Mouse (Mus musculus): ENCODE data around the gene Rufy1.

Rufy1 gene

DNA sequence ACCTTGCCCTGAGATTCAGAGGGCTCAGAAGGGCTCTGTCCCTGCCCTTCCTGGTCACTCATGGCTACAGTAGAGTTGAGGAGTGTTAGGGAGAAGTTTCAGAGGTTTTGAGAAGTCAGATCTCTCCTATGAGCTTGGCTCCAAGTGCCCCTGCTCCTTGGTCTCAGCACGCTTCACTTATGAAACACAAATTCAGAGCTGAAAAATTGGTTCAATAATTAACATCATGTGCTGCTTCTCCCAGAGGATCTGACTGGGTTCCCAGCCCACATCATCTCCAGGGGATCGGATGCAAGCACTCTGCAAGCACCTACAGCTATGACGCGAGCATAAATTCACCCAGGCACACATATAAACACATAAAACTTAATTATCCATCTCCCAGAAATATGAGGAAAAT, 4.9 kb downstream of the Rufy1 start:
- no peak for DNase-seq (ENCODE audit: low read depth, low spot score)

DNA sequence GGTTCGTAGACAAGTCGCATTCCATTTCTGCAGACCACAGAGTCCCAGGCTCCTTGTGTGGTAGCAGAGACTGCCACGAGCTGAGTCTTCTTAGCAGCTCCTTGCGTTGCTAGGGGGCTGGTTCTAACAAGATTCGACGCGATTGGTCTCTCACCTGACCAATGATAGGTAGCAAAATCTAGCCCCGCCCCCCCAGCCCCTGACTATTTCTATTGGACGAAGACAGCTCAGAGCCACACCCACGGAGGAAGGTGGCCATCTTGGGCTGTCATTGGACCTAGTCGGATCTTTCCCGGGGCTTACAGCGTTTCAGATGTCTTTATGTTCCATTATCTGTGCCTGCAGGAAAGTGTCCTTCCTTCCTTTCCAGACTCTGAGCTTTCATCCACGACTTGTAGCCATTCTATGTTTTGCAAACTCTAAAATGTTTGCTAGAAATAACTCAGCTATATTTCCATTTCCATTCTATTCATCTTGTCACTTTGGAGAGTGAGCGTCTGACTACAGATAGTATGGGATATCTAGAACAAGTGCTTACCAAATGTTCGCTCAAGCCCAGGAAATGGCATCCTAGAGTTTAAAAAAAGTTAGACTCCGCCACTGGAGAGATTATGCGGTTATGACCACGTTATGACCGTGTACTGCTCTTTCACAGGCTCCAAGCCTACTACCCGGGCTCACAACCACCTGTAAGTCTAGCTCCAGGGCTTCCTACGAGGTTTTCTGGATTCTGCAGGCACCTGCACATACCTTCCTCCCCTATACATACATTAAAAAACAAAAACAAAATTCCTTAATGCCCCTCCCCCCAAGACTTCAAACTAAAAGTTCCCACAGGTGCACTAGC, 8.8 kb downstream of the Rufy1 start:
- DNase-seq (ENCODE audit: low read depth, low spot score) = peak; percentile 82

DNA sequence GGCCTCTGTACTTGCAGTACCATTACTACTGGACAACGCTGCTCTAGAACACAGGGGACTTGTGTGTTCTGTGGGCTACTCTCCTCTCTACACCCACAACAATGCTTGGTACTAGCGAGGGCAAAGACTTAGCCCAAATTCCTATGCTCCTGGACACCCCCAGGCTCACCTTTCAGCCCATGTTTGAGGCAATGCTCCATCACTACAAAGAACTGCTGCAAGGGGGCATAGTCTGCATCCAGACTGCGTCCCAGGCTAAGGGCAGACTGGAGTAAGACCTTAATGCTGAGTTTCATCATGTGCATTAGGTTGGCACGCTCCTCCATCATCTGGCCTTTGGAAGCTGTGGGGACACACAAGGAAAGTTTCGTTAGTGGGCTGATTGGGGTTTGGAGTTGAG, 9.5 kb downstream of the Rufy1 start:
- no peak for DNase-seq (ENCODE audit: low read depth, low spot score)

DNA sequence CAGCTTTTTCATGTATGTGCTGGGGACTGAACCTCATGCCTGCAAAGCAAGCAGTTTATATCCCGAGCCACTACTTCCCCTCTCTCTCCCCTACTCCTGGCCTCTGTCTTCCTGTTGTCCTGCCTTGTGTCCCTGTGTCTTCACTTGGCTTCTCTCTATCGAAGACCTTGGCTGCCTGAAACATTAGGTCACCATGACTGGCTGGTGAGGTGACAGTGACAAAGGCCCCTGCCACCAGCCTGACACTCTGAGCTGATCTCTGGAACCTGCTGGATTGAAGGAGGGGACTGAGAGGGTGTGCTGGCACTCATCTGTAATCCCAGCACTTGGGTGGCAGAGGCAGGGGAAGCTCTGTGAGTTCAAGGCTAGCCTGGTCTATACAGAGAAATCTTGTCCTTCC, 13.1 kb downstream of the Rufy1 start:
- DNase-seq (ENCODE audit: low read depth, low spot score) = no peak

GRCm38 (mm10) chr11:50415563-50416241, 15.2 kb downstream of the Rufy1 start:
- no peak for DNase-seq (ENCODE audit: low read depth, low spot score)

DNA sequence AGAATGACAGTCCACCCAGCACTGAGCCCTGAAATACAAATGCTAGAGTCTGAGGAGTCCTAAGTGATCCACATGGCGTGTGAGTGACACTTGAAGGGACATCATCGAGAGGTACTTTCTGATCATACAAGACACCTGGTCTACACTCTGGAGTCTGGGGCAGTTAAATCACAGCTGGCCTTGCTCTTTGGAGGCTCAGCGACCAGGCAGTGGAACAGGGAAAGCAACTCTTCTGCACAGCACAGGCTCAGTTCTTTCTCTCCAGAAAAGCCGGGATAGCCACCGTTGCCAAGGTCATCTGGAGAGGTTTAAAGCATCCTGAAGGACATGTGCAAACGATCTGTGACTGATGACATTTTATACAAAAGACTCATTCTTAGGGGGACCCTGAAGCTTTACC, 23.7 kb downstream of the Rufy1 start:
- DNase-seq (ENCODE audit: low read depth, low spot score) = no peak

DNA sequence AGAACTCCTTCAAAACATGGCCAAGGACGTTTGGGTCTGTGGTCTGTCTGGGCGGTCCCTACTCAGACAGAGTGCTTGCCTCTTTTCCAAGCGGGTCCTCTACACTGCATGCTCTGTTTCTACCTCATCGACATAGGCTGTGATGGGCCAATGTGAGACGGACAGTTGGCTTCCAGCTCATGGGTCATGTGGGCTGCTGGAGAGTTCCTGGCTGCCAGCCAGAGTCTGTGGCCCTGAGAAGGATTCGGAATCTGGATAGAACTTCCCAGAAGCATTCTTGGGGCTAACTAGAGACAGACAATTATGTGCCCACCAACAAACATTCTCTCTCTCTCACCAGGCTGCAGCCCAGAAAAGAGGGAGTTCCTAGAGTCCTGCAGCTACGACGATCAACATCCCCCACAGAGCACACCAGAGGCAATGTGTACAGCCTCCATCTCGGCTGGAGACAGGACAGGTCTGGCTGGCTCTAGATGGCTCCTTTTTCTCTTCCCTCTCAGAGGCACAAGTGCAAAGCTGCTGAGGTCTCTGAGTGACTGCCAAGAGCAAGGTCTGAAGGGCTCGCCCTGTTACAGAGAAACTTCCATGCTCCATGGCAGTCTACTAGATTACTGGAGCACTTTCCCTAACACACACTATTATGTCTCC, 27.4 kb downstream of the Rufy1 start:
- DNase-seq (ENCODE audit: low read depth, low spot score) = no peak

DNA sequence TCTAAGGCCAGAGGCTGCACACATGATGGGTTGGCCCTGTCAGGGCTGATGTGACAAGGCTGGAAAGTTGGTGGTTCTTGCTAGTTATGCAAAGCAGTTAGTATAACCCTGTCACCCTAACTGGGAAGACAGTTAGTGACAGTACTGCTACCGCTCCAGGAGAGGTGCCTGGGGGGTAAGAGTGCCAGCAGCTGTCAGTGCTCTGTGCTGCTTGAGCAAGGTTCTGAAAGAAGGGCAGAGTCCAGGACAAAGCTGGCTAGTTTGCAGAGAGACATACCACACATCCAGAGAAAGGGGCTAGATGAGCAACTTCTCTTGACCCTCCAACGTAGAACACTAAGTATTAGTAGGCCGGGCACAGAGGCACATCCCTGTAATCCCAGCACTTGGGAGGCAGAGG, 28.4 kb downstream of the Rufy1 start:
- DNase-seq (ENCODE audit: low read depth, low spot score) = no peak

GRCm38 (mm10) chr11:50398803-50399202, 32.1 kb downstream of the Rufy1 start:
- DNase-seq (ENCODE audit: low read depth, low spot score) = no peak

- no peak for DNase-seq (ENCODE audit: low read depth, low spot score)
Observed at GRCm38 (mm10) chr11:50397316-50397715, 33.6 kb downstream of the Rufy1 start.

GRCm38 (mm10) chr11:50396766-50397307, 34.1 kb downstream of the Rufy1 start:
- DNase-seq (ENCODE audit: low read depth, low spot score) = no peak

GRCm38 (mm10) chr11:50394731-50395130, 36.2 kb downstream of the Rufy1 start:
- no peak for DNase-seq (ENCODE audit: low read depth, low spot score)

- no peak for DNase-seq (ENCODE audit: low read depth, low spot score)
Observed at GRCm38 (mm10) chr11:50393306-50393705, 37.6 kb downstream of the Rufy1 start.

GRCm38 (mm10) chr11:50391272-50391960, 39.5 kb downstream of the Rufy1 start:
- DNase-seq (ENCODE audit: low read depth, low spot score) = no peak

DNA sequence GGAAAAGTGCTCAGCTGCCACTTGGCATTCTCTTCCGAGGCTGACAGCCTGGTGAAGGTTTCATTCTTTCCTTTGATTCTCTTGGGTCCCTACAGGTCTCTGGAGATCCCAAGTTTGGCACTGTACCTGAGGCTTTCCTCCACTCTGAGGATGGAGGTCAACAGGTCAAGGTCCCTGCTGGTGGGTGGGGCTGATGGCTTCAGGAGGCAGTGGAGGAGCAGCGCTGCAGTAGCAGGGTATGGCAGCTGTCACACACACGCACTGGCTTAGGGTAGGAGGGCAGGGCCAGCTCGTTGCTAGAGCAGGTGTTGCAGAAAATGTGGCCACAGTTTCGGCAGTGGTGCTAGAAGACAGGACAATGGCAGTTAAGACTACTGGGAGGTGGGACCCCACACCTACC, 41.3 kb downstream of the Rufy1 start:
- no peak for DNase-seq (ENCODE audit: low read depth, low spot score)

GRCm38 (mm10) chr11:50389011-50389410, 41.9 kb downstream of the Rufy1 start:
- no peak for DNase-seq (ENCODE audit: low read depth, low spot score)

DNA sequence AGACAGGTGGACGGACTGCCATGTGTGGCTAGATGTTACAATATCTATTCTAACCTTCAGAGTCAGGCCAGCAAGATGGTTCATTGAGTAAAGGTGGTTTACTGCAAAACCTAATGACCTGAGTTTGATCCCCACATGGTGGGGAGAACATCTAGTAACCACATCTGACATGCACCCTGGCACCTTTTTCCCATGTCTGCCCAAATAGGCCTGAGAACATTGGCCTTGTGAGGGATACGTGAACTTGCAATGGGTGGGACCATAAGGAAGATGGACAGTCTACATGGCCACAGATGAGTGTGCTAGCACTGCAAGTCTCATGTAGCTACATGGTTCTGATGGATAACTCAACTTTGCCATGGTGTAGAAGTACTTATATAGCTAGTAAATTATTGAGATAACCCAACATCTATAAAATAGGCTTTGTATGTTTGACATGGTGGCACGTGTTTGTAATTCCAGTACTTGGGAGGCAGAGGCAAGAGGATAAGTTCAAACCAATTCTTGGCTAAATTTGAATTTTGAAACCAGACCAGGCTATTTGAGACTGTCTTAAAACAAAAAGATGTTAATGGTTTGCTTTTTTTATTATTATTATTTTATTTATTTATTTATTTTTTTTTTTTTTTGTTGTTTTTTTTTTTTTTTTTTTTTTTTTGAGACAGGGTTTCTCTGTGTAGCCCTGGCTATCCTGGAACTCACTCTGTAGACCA, 42.6 kb downstream of the Rufy1 start:
- DNase-seq (ENCODE audit: low read depth, low spot score) = no peak

DNA sequence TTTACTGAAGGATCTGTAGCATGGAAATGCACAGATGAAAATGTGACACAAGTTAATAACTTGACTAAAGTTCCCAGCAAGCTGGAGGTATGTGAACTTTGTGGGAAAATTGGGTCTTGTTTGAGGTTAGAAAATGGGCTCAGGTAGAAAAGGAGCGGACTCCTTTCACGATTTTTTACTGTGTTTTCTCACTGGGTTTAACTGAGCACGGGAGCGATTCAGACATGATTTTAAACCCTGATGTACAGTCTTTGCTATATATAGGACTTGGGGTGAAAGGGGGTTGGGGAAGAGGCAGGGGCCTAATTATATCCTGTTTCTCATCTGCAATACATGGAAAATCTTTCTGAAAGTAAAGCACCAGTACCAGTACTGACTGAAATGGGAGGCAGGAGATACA, 43.2 kb downstream of the Rufy1 start:
- no peak for DNase-seq (ENCODE audit: low read depth, low spot score)

GRCm38 (mm10) chr11:50387167-50387679, 43.7 kb downstream of the Rufy1 start:
- peak; percentile 18 for DNase-seq (ENCODE audit: low read depth, low spot score)

DNA sequence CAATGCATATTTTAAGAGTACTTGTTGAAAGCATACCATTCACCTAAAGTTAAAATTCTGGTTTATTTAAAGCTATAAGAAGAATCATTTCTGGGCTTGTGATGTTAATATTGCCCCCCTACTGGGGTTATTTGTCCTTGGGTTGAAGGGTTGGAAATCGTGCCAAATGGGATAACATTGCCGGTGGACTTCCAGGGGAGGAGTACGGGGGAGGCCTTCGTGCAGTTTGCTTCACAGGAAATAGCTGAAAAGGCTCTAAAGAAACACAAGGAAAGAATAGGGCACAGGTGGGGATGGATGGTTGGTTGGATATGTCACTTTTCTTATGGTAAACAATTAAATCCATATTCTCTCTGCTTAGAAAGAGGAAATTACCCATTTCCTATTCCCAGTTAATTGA, 49.6 kb downstream of the Rufy1 start:
- DNase-seq (ENCODE audit: low read depth, low spot score) = no peak
